Mouse (Mus musculus): ENCODE measurements at regions not wholly inside any gene's neighbourhood (a gene's known extent, or its start where the extent isn't known, plus 50 kb on each side); places are given as distances from the start of the nearest gene placed in this dataset.

DNA sequence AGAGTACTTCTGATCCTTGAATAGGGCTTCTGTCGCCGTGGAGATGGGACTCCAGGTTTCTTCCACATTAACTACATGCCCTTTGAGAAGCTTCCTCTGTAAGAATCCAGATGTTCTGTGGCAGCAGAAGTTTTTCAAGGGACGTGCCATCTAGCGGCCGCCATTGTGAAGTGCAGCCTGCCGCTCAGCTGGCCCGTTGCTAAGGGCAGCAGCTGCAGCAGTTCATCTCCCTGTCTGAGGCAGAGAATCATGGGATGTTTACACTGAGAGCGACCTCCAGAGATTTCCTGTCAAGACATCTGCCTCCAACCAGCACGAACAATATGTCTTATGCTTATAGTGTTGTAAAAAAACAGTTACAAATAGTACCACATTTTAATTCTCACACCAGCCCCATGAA, 395.0 kb upstream of the Plxna2 start:
- Histone ChIP-seq H3K4me3 (no peak overlapping the region), H3K27me3 (ENCODE audit: control insufficient read depth, insufficient read depth, insufficient read length) (no peaks in the 10 kb centered on the region), H3K79me2 (ENCODE audit: control insufficient read depth, insufficient read depth) (no peaks in the 10 kb centered on the region), H3K4me2 (ENCODE audit: low read depth) (no peak overlapping the region), H3K36me3 (ENCODE audit: control insufficient read depth, insufficient read depth) (no peaks in the 10 kb centered on the region), H3ac (ENCODE audit: control insufficient read depth, insufficient read length) (no peak overlapping the region)
- TF ChIP-seq TCF12 (IDR thresholded peaks at IDR 0.05; ENCODE audit: insufficient read depth, poor library complexity, severe bottlenecking) (no peak), MYOD1 (IDR thresholded peaks at IDR 0.05; ENCODE audit: control insufficient read depth in 1 of 3, insufficient read length in 2 of 3, low read depth in 2 of 3) (peak in 1 of 3 experiments; percentile 15), MYOG (IDR thresholded peaks at IDR 0.05; ENCODE audit: control insufficient read depth in 1 of 3, insufficient read depth in 1 of 3, insufficient read length in 2 of 3, low read depth in 2 of 3) (peak in 1 of 3 experiments; percentile 49), TCF3 (IDR thresholded peaks at IDR 0.05; ENCODE audit: insufficient read length, low read depth) (no peak), USF1 (IDR thresholded peaks at IDR 0.05; ENCODE audit: low read depth) (no peak), POLR2A (IDR thresholded peaks at IDR 0.05; ENCODE audit: insufficient read length, low read depth) (no peak)

DNA sequence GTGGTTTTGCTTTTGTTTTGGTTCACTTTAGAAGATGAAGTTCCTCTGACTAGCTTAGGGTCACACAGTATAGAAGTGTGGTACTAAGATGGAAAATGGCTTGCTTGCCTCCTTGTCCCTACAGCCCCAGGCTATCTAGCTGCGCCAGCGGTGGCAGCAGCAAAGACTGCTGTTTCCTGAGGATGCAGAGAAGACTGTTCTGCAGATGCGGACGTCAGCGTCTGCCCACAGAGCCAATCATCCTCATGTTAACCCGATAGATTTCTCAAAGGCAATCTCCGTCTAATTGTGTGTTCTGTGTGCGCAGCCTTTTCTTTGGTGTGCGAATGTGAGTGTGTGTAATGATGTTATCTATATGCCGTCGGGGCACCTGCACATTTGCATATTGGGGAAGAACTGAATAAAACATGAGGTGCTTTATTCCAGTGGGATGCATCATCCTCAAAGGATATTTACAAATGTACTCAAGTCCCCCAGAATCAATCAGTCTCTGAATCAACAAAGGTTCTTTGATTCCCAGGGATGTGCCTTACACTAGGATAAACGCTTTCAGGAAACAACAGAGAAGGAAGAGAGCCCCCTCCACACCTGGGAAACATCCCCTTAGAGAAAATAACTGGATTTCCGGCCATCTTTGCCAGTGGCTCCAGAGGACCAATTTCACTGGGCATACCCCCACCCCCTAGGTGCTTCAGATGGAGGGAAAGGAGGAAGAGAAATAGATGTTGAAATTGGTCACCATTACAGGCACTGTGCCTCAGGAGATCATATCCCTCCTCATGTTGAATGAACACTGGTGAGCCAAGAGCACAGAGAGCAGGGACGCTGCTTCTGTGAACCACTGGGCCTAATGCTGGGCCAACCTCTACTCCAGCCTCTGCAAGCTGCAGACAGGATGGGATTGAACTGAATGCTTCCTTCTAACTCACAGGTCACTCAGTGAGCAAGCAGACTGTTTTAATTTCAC, 409.7 kb upstream of the Plxna2 start:
- Histone ChIP-seq H3K4me3 (no peak overlapping the region), H3K27me3 (ENCODE audit: control insufficient read depth, insufficient read depth, insufficient read length) (no peaks in the 10 kb centered on the region), H3K4me2 (ENCODE audit: low read depth) (no peak overlapping the region), H3ac (ENCODE audit: control insufficient read depth, insufficient read length) (no peak overlapping the region), H3K36me3 (ENCODE audit: control insufficient read depth, insufficient read depth) (no peaks in the 10 kb centered on the region), H3K79me2 (ENCODE audit: control insufficient read depth, insufficient read depth) (no peaks in the 10 kb centered on the region)
- TF ChIP-seq CEBPB (IDR thresholded peaks at IDR 0.05; ENCODE audit: insufficient read depth, poor library complexity, severe bottlenecking) (no peak), USF1 (IDR thresholded peaks at IDR 0.05; ENCODE audit: low read depth) (no peak), REST (IDR thresholded peaks at IDR 0.05; ENCODE audit: insufficient read depth, insufficient read length) (no peak), TCF3 (IDR thresholded peaks at IDR 0.05; ENCODE audit: insufficient read length, low read depth) (no peak), POLR2A (IDR thresholded peaks at IDR 0.05; ENCODE audit: insufficient read length, low read depth) (no peak)

DNA sequence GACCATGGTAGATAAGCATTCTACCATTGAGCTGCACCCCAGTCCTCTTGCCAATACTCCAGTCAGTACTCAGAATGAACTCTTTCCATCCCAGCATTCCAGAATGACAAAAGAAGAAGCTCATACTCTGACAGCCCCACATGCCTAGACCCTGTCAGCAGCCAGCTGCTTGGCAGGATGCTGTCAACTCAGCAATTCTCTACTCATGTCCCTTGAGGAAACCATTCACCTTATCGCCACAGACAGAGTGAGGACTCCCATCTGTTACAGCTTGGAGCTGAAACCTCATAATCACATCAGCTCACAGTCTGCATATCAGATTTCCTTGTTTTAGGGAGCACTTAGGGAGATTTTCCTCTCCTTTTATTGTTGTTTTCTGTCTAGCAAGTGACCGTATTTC, 420.5 kb upstream of the Plxna2 start:
- no peaks in the 10 kb centered on the region for H3K36me3 ChIP-seq (ENCODE audit: control insufficient read depth, insufficient read depth)
- no peak overlapping the region for H3K4me3 ChIP-seq
- no peaks in the 10 kb centered on the region for H3K79me2 ChIP-seq (ENCODE audit: control insufficient read depth, insufficient read depth)
- no peak for TF ChIP-seq POLR2A (IDR thresholded peaks at IDR 0.05; ENCODE audit: insufficient read length, low read depth)
- H3ac ChIP-seq (ENCODE audit: control insufficient read depth, insufficient read length), result no peak overlapping the region
- H3K4me2 ChIP-seq (ENCODE audit: low read depth), result no peak overlapping the region
- H3K27me3 ChIP-seq (ENCODE audit: control insufficient read depth, insufficient read depth, insufficient read length), result no peaks in the 10 kb centered on the region

DNA sequence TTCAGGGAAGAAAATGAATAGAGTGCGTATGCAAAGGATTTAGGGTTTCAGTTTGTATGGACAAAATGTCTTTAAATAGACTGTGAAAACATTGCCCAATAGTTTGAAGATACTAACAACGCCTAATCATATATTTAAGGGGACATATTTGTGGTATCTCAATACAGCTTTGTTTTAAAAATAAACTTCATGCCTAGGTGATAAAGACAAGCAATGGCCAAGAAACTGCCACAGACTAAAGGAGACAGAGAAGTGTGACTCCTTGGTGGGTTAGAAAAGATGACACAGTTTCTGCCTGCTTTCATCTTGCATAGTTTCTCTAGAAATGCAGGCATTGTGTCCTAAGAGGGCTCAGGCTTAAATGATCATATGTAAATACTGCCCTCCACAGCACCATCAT, 435.7 kb upstream of the Plxna2 start:
- no peaks in the 10 kb centered on the region for H3K27me3 ChIP-seq (ENCODE audit: control insufficient read depth, insufficient read depth, insufficient read length)
- no peak overlapping the region for H3K4me2 ChIP-seq (ENCODE audit: low read depth)
- TF ChIP-seq REST (IDR thresholded peaks at IDR 0.05; ENCODE audit: insufficient read depth, insufficient read length) (no peak), CEBPB (IDR thresholded peaks at IDR 0.05; ENCODE audit: insufficient read depth, poor library complexity, severe bottlenecking) (no peak), MYOG (IDR thresholded peaks at IDR 0.05; ENCODE audit: control insufficient read depth in 1 of 3, insufficient read depth in 1 of 3, insufficient read length in 2 of 3, low read depth in 2 of 3) (no peak), USF1 (IDR thresholded peaks at IDR 0.05; ENCODE audit: low read depth) (no peak)
- no peak overlapping the region for H3K4me3 ChIP-seq
- H3ac ChIP-seq (ENCODE audit: control insufficient read depth, insufficient read length), result no peak overlapping the region
- no peaks in the 10 kb centered on the region for H3K79me2 ChIP-seq (ENCODE audit: control insufficient read depth, insufficient read depth)
- no peaks in the 10 kb centered on the region for H3K36me3 ChIP-seq (ENCODE audit: control insufficient read depth, insufficient read depth)

DNA sequence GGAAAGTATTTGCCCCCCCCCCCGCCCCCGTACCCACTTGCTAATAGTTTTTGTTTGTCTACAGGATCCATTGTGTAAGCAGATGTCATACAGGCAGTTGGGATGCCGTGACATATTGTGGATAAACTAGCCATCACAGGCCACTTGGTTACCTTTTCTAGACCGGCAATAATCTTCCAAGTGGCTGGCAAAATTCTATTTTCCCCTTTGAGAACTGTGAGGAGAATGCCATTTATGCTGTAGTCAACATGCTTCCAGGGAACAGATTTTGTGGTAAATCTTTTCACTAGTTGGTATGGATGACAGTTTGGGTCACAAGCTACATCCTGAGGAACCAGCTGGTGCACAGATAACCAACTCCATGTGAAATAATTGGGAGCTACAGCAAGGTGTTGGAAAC, 456.5 kb upstream of the Plxna2 start:
- H3K79me2 ChIP-seq (ENCODE audit: control insufficient read depth, insufficient read depth), result no peaks in the 10 kb centered on the region
- H3K36me3 ChIP-seq (ENCODE audit: control insufficient read depth, insufficient read depth), result no peaks in the 10 kb centered on the region
- no peak overlapping the region for H3ac ChIP-seq (ENCODE audit: control insufficient read depth, insufficient read length)
- no peak overlapping the region for H3K4me2 ChIP-seq (ENCODE audit: low read depth)
- H3K27me3 ChIP-seq (ENCODE audit: control insufficient read depth, insufficient read depth, insufficient read length), result no peaks in the 10 kb centered on the region
- H3K4me3 ChIP-seq, result no peak overlapping the region
- TF ChIP-seq MYOG (IDR thresholded peaks at IDR 0.05; ENCODE audit: control insufficient read depth in 1 of 3, insufficient read depth in 1 of 3, insufficient read length in 2 of 3, low read depth in 2 of 3), result no peak
- no peak for TF ChIP-seq MAX (IDR thresholded peaks at IDR 0.05; ENCODE audit: low read depth)
- TF ChIP-seq TCF3 (IDR thresholded peaks at IDR 0.05; ENCODE audit: insufficient read length, low read depth), result no peak
- no peak for TF ChIP-seq POLR2AphosphoS2 (IDR thresholded peaks at IDR 0.05; ENCODE audit: insufficient read length, low read depth)
- TF ChIP-seq USF1 (IDR thresholded peaks at IDR 0.05; ENCODE audit: low read depth), result no peak

DNA sequence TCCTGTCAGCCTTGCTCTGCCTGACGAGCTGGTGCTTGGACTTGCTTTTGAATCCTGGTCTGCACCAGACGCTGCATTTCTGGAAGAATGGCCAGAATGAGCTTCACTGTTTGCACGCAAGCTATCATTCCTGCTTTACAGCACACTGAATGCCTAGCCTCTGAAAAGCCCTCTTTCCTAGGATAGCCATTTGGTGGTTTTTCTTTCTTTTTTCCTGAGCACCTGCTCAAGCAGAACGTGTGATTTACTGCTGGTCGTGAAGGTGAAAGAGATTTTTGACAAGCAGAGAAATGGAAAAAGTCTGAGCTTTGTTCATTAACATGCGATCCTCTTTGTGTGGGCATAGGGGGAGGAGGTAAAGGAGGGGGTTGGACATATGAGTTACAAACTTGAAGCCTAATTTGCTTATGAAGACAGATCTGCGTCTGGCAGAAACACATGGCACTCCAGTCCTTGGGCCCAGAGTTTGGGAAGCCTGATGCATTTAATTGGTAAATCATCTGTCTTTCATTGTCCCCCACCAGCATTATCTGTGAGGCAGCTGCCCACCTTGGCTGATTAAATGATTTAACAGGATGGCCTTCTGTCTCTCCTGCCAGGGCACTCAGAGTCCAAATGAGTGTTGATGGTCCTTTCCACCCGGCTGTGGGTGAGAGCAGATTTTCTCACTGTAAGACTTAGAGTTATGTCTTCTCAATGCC, 457.1 kb upstream of the Plxna2 start:
- TF ChIP-seq TCF3 (IDR thresholded peaks at IDR 0.05; ENCODE audit: insufficient read length, low read depth) (no peak), MAX (IDR thresholded peaks at IDR 0.05; ENCODE audit: low read depth) (no peak), MYOG (IDR thresholded peaks at IDR 0.05; ENCODE audit: control insufficient read depth in 1 of 3, insufficient read depth in 1 of 3, insufficient read length in 2 of 3, low read depth in 2 of 3) (no peak), E2F4 (IDR thresholded peaks at IDR 0.05; ENCODE audit: insufficient read depth) (no peak), SRF (IDR thresholded peaks at IDR 0.05; ENCODE audit: control insufficient read depth, insufficient read length, low read depth) (no peak), POLR2A (IDR thresholded peaks at IDR 0.05; ENCODE audit: insufficient read length, low read depth) (no peak), MYOD1 (IDR thresholded peaks at IDR 0.05; ENCODE audit: control insufficient read depth in 1 of 3, insufficient read length in 2 of 3, low read depth in 2 of 3) (no peak), REST (IDR thresholded peaks at IDR 0.05; ENCODE audit: insufficient read depth, insufficient read length) (no peak), CEBPB (IDR thresholded peaks at IDR 0.05; ENCODE audit: insufficient read depth, poor library complexity, severe bottlenecking) (no peak), TCF12 (IDR thresholded peaks at IDR 0.05; ENCODE audit: insufficient read depth, poor library complexity, severe bottlenecking) (no peak), USF1 (IDR thresholded peaks at IDR 0.05; ENCODE audit: low read depth) (no peak)
- Histone ChIP-seq H3ac (ENCODE audit: control insufficient read depth, insufficient read length) (no peak overlapping the region), H3K36me3 (ENCODE audit: control insufficient read depth, insufficient read depth) (no peaks in the 10 kb centered on the region), H3K4me3 (no peak overlapping the region), H3K4me2 (ENCODE audit: low read depth) (no peak overlapping the region), H3K27me3 (ENCODE audit: control insufficient read depth, insufficient read depth, insufficient read length) (no peaks in the 10 kb centered on the region), H3K79me2 (ENCODE audit: control insufficient read depth, insufficient read depth) (no peaks in the 10 kb centered on the region)

Measured in myocyte (in vitro differentiated cells).